ENCODE assay signal across 22 mouse cellular contexts in the genomic region with DNA sequence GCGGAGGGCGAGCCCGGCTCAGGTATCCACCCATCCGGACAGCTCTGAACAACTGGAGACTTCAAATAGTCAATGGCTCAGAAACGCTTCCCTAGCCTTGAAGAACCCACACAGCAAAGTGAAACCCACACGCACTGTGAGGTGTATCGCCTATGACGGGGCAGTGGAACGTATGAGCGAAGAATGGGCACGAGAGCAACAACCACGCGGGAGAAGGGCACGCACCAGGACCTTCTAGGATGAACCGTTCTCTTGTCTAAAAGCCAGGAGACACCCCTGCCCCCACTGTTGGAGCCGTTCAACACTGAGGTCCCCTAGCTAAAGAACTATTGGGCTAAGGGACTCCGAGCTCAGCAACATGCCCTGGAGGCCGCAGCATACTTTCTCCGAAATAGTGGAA. TPM values are rescaled to one million over a fixed set of nuclear protein-coding genes. Genes with fewer than 3 reads are reported as not detected.
"Had no signal": no experiment of that assay in that cellular context is flagged by ENCODE, and none has a peak within 500 bp of the region (broad histone marks: within the 10 kb centered on the region; RNA-seq: fewer than 3 reads in every experiment).

No protein-coding gene starts in this region.

- H3K4me1 ChIP-seq: liver, embryonic 15.5 days; lung, embryonic 15.5 days; megakaryocyte, embryonic 14.5 days; midbrain, embryonic 13.5 days; midbrain, embryonic 15.5 days; neural tube, embryonic 12.5 days; stomach, embryonic 15.5 days had no signal

- H3K27me3 ChIP-seq: liver, embryonic 15.5 days; lung, embryonic 15.5 days; megakaryocyte, embryonic 14.5 days; midbrain, embryonic 13.5 days; midbrain, embryonic 15.5 days; neural tube, embryonic 12.5 days; stomach, embryonic 15.5 days had no signal

- H3K9me3 ChIP-seq: liver, embryonic 15.5 days; lung, embryonic 15.5 days; megakaryocyte, embryonic 14.5 days; midbrain, embryonic 13.5 days; midbrain, embryonic 15.5 days; neural tube, embryonic 12.5 days; stomach, embryonic 15.5 days had no signal

- H3K27ac ChIP-seq: liver, embryonic 15.5 days; lung, embryonic 15.5 days; macrophage; midbrain, embryonic 13.5 days; midbrain, embryonic 15.5 days; neural tube, embryonic 12.5 days; stomach, embryonic 15.5 days had no signal

- H3K4me3 ChIP-seq: liver, embryonic 15.5 days; lung, embryonic 15.5 days; megakaryocyte, embryonic 14.5 days; midbrain, embryonic 13.5 days; midbrain, embryonic 15.5 days; neural tube, embryonic 12.5 days; stomach, embryonic 15.5 days had no signal

- H3K4me2 ChIP-seq: liver, embryonic 15.5 days; lung, embryonic 15.5 days; midbrain, embryonic 11.5 days; midbrain, embryonic 13.5 days; midbrain, embryonic 15.5 days; neural tube, embryonic 12.5 days; stomach, embryonic 15.5 days had no signal

- DNase-seq: liver, postnatal 0 days; lung, adult 2 months; lung, postnatal 14 days; lung, postnatal 36 days; right cerebral cortex, postnatal 14 days; thymus, adult 2 months; thymus, postnatal 25 days; thymus, postnatal 4 days had no signal

- H3K9ac ChIP-seq: liver, embryonic 15.5 days; liver, postnatal 0 days; lung, embryonic 15.5 days; midbrain, embryonic 13.5 days; midbrain, embryonic 15.5 days; neural tube, embryonic 12.5 days; stomach, embryonic 15.5 days had no signal

- ATAC-seq: liver, postnatal 0 days; lung, postnatal 0 days; midbrain, embryonic 13.5 days; midbrain, embryonic 15.5 days had no signal

- H3K36me3 ChIP-seq: liver, embryonic 15.5 days; lung, embryonic 15.5 days; midbrain, embryonic 13.5 days; midbrain, embryonic 15.5 days; neural tube, embryonic 12.5 days; stomach, embryonic 15.5 days had no signal

RNA-seq across cellular contexts. Expression of a gene that starts 33.5 kb away (rescaled TPM):
- polyA plus RNA-seq: liver, embryonic 15.5 days; liver, postnatal 0 days; lung, adult 2 months; lung, embryonic 15.5 days; lung, postnatal 0 days; macrophage; midbrain, embryonic 11.5 days; midbrain, embryonic 13.5 days; midbrain, embryonic 15.5 days; midbrain, postnatal 0 days; neural tube, embryonic 12.5 days; neural tube, embryonic 14.5 days; spleen, adult 2 months; stomach, embryonic 15.5 days; thymus, adult 2 months; urinary bladder, adult 2 months had no signal

RNA-seq across cellular contexts. Expression of a gene that starts 47.0 kb away (rescaled TPM):
- polyA plus RNA-seq: liver, embryonic 15.5 days; liver, postnatal 0 days; lung, adult 2 months; lung, embryonic 15.5 days; lung, postnatal 0 days; macrophage; midbrain, embryonic 11.5 days; midbrain, embryonic 13.5 days; midbrain, embryonic 15.5 days; midbrain, postnatal 0 days; neural tube, embryonic 12.5 days; neural tube, embryonic 14.5 days; spleen, adult 2 months; stomach, embryonic 15.5 days; thymus, adult 2 months; urinary bladder, adult 2 months had no signal
